Mouse (Mus musculus) G1E (cell line): Measurements from ENCODE around the gene Mctp1.

ENCODE experiments used
- CTCF ChIP-seq: IDR thresholded peaks from 2 replicates; pipeline ENCODE4 v1.5.1; 2012; ENCODE audit warnings: low read depth, low read length, inconsistent platforms, mixed read lengths
- GATA1 ChIP-seq: IDR thresholded peaks from 2 replicates; pipeline ENCODE4 v1.6.1; 2012; ENCODE audit warnings: borderline replicate concordance, low read length, inconsistent platforms, mixed read lengths
- GATA2 ChIP-seq: IDR thresholded peaks from 2 replicates; pipeline ENCODE4 v1.6.1; 2012; ENCODE audit warnings: low read depth, low read length, inconsistent platforms, borderline replicate concordance
- POLR2AphosphoS5 ChIP-seq: IDR thresholded peaks from 2 replicates; pipeline ENCODE4 v1.6.1; 2012; ENCODE audit warnings: low read depth, low read length, inconsistent platforms; ENCODE audit not compliant: insufficient replicate concordance
- TAL1 ChIP-seq: conservative IDR thresholded peaks from 2 replicates; pipeline ENCODE4 v1.6.1; 2012; ENCODE audit warnings: low read depth, low read length, inconsistent platforms, mixed read lengths

GRCm38 (mm10) chr13:76609425-76609824 is 225.1 kb downstream of the Mctp1 start:
- TF ChIP-seq CTCF (no peak), POLR2AphosphoS5 (no peak), GATA2 (no peak), TAL1 (no peak), GATA1 (no peak)
